Mouse (Mus musculus) naive thymus-derived CD4-positive, alpha-beta T cell, adult 2 months (primary cell): ENCODE results near the gene Mettl6.
A peak's percentile ranks its signal among the peaks of the same experiment; 100 is the strongest.
"Not testable (repeated sequence)": the region's sequence is repeated elsewhere in the genome, so short reads cannot be mapped to it uniquely, and the experiment has no call there.

Experiments
- DNase-seq: peaks from one replicate; pipeline ENCODE4 v3.0.0-alpha.2; 2011; ENCODE audit warnings: low read depth

The Mettl6 gene

DNA sequence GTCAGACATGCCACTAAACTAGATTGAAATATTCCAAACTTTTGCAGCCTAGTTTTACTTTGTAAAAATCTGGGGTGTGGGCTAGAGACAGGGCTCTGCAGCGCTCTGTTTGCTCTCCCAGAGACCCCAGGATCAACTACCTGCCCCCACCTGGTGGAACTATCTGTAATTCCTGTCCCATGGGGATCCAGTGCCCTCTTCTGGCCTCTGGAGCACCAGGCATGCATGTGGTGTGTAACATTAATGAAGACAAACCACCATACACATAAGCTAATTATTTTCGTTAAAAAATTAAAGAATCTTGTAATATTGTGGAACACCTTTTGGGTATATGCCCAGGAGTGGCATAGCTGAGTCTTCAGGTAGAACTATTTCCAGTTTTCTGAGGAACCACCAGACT lies 21.5 kb downstream of the Mettl6 start:
- no peak for DNase-seq

DNA sequence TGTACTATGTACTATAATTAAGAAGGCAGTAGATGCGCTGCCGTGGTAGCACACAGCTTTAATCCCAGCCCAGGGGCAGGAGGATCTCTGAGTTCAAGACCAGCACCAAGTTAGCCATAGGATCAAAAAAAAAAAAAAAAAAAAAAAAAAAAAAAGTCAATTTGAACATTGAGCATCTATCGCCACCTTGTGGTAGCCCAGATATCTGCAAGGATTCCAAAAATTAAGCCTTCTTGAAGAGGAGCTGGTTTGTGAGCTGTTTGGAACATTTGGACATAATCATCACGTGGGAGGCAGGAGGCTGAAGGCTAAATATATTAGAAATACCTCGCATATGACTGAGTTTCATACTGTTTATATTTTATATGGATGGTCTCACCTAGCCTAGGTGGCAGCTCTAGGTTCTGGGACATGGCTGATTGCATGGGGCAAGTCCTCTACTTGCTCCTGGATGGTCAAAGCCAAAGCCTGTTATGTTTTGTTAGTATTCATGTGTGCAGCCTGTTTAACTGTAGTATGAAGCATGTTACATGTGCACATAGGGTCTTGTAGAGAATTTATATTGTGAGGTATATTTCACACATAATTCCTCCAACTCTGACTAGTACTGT lies 22.3 kb downstream of the Mettl6 start:
- DNase-seq, result peak; percentile 86

DNA sequence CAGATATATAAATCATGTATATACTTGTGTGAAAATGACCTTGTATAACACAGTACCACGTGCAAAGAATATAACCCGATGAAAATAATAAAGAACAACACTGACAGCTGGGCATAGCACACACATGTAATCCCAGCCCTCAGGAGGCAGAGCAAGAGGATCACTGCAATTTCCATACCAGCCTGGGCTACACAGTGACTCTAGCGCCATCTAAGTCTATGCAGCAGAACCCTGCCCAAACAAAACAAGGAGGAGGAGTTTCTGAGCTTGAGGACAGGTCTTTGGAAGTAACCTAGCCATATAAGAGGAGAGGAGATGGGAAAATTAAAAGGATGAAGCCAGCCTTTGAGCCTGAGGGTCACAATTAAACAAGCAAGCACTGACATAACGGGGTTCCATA lies 25.1 kb downstream of the Mettl6 start:
- no peak for DNase-seq

DNA sequence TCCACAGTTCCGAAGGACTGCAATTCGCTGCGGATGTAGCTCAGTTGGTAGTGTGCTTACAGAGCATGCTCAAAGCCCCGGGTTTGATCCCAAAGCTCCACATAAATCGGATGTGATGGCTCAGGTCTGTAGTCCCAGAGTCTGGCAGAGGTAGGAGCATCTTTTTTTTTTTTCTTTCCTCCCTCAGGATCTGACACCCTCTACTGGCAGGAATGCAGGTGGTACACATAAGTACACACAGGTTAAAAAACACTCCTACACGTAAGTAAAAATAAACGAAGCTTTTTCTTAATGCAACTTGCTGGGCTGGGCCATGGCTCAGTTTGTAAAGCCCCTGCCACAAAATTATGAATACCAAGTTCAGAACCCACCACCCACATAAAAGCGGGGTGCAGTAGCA lies 30.7 kb downstream of the Mettl6 start:
- no peak for DNase-seq

DNA sequence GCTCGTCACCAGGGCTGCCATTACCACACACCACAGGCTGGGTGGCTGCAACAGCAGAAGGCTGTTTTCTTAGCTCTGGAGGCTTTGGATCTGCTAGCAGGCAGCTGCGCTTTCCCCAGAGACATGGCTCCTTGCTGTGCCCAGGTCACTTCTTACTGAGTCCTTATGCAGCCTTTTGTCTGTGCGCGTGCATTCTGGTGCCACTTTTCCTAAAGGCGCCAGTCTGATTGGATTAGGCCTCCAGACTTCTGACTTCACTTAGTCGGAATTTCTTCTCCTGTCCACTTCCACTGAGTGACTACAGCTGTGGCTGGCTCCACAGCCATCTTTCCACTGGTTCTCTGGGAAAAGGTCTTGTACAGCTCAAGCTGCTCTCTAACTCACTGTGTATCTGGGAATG lies 32.0 kb downstream of the Mettl6 start:
- no peak for DNase-seq

DNA sequence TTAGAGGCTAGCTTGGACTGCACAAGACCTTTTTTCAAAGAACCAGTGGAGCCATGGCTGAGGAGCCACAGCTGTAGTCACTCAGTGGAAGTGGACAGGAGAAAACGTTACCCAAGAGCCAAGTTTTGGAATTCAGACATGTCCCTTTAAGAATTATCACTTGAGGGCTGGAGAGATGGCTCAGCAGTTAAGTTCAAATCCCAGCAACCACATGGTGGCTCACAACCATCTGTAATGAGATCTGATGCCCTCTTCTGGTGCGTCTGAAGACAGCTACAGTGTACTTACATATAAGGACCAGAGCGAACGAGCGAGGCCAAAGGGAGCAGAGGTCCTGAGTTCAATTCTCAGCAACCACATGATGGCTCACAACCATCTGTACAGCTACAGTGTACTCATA lies 32.6 kb downstream of the Mettl6 start:
- peak; percentile 25 for DNase-seq

DNA sequence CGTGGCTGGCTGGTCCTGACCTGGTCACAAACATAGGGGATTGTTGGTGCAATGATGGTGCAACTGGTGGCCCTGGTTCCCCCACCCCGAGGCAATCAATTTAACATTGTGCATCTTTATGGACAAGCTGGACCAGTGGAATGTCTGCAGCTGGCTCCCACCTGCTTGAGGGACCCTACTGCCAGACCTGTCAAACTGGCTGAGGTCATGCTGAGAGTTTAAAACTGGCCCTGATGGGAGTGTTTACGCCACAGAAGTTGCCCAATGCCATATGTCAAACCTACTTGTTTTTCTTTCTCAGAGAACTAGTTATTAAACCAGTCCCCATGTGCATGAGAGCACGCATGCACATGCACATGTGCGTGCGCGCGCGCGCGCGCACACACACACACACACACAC lies 36.8 kb downstream of the Mettl6 start:
- DNase-seq, result no peak

DNA sequence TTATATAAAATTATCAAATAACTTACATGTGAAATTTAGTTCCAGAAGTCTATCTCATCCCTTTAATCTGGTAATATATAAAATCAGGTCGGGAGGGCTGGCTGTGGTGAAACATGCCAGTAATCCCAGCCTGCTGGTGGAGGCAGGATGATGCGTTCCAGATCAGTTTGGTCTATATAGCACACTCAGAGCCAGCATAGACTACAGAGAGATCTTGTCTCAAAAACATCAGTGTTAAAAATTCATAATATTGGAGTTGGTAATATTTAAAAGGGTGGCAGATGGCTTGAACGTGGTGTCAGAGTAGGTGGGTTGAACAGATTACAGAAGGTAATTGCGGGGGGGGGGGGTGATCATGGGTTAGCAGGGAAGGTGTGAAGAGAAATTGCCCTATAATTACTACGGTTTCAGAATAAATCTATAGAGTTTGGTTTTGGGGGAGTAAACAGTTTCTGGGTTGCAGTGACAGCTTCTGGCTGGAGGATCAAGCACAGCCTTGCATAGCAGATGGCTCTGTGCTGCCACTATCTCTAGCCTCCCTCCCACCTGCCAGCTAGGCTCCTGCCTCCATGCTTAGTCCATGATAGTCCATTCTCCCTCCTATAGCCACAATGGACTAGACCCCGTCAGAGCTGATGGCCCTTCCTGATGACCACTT lies 38.6 kb downstream of the Mettl6 start:
- DNase-seq, result no peak

DNA sequence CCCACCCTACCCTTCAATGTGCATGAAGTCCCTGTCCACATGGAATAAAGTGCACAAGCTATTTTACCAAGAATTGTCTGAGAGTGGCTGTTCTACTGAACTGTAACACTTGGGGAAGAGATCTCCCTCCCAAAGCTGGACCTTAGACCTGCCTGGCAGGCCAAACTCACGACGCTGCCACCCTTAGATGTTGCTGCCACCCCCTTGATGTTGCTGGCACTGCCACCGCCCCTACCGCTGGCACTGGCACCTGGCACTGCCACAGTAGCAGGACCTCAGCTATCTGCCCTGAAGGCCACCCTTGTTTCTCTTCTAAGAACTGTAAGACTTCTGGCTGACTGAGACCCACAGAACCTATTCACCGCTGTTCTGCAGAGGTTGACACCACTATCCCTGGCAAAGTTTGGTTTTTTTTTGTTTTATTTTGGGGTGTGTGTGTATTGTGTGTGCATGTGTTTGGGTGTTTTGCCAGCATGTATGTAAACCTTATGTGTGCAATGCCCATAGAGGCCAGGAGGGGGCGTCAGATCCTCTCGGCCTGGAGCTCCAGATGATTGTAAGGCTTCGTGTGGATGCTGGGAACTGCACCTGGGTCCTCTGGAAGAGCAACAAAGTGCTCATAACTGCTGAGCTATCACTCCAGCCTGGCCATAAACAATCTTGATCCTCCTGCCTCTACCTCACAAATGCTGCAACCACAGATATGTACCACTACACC lies 39.8 kb downstream of the Mettl6 start:
- DNase-seq, result peak; percentile 22

DNA sequence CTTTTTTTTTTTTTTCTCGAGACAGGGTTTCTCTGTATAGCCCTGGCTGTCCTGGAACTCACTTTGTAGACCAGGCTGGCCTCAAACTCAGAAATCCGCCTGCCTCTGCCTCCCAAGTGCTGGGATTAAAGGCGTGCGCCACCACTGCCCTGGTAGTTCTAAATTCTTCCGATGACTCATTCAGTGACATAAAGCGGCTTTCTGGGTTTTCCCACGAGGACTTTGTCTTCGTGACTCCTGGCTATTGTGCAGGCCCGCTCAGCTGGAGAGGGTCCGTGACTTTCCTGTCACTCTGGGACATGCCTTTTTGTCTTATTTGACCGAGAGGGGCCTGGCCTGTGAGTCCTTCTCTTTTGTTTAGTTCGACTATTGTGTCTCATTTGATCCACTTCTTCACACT lies 40.9 kb downstream of the Mettl6 start:
- DNase-seq, result not testable (repeated sequence)

DNA sequence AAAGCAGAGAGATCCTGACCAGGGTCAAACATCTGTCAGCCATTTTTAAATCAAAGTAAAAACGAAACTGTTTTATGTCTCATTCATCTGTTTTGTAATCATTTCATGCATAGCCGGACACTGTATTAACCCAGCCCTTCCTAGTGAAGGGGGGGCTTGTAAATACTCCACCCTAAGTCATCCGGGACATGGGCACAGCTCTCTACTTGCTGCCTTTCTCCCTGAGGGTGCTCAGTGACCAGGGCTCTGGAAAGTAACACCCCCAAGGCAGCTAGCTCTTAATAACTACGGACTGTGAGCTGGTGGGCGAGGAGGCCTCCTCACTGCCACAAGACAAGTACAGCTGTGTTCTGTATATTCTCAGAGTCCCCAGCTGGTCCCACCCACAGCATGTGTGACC lies 45.8 kb downstream of the Mettl6 start:
- DNase-seq, result no peak

DNA sequence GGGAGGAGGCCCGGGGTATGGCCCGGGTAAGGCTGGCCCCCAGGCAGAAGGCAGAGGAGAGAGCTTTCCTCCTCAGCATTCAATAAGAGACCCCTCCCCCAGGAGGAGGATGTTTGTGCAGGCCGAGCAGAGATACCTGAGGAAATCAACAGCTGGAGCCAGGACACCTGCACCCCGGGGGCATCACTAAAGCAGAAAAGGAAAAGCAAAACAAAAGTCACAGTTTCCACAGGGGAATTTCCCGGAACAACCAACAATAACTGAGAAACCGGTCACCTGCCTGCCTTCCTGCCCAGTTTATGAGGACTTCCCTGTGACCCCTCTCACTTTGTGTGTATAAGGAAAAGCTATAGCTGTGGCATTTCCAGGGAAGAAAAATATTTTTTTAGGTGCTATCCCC lies 51.2 kb downstream of the Mettl6 start:
- DNase-seq, result no peak

DNA sequence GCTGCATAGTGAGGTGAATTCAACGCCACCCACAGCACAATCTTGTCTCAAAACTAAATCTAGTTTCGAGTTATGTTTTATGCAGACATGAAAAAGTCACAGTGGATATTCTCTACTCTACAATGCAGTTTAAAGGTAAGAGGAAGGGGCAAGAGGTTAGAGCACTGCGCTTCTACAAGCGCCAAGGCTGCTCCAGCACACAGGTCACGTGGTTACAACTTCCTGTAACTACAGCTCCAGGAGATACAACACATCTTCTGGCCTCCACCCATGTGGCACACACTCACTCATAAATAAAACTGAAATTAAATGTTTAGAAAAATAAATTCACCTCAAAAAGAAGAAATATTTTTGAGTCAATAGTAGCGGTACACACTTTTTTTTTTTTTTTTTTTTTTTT lies 54.1 kb downstream of the Mettl6 start:
- peak; percentile 70 for DNase-seq

DNA sequence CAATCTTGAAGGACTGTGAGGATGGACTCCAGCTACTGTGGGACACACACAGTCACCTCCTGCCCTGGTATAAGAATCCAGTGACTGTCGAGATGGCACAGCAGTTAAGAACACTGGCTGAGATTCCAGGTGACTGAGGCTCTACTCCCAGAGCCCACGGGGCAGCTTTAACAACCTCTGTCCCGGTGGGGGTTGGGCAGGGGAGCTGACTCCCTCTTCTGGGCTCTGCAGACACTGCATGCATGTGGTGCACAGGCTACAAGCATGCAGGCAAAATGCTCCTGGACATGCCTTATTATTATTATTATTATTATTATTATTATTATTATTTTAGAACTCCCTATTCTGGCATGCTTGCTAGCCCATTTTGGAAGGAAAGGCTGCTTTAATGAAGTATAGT lies 54.6 kb downstream of the Mettl6 start:
- no peak for DNase-seq

DNA sequence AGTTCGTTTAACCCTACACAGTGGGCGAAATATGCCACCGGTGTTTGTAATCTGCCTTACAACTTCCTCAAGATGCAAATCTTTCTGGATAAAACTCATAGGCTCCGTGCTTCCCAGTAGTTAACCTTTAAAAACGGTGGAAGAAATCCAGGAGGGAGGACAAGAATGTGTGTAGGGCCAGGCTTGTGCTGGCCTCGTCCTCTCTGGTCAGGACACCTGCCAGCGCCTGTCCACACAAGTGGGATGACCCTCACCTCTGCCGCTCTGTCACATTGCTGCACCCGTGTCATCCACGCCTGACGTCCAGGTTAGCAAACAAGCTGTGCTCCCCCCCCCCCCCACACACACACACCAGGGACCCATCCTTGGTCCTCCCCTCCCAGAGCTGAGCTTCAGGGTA lies 55.6 kb downstream of the Mettl6 start:
- no peak for DNase-seq

DNA sequence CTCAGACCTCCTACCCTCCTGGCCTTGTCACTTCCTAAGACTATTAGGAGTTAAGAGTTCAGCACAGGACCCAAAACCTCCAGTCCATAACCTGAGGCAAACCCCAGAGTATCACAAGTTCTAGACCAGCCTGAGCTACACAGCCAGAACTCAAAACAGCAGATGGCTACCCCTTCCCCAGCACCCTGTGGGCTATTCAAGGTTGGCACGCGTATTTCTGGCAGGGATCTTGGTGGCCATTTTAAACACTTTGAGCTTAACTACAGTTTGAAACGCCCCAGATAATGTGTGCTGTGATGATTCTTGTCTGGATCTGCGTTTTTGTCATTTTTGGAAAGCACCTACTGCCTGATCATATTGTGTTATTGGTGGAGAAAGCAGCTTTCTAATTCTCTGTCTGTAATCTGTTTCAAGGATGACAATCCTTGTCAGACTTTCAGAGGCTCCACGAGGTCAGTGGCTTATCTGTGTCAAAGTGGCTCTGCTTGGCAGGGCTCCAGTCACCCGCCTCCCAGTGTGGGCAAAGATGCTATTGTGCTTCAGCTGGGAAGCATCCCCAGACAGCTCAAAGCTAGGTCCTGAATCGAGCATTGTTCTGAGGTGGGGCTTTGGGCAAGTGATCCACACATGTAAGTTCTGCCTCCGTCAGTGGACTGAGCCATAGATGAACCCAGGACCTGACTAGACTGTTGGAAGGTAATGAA lies 56.9 kb downstream of the Mettl6 start:
- DNase-seq, result no peak

DNA sequence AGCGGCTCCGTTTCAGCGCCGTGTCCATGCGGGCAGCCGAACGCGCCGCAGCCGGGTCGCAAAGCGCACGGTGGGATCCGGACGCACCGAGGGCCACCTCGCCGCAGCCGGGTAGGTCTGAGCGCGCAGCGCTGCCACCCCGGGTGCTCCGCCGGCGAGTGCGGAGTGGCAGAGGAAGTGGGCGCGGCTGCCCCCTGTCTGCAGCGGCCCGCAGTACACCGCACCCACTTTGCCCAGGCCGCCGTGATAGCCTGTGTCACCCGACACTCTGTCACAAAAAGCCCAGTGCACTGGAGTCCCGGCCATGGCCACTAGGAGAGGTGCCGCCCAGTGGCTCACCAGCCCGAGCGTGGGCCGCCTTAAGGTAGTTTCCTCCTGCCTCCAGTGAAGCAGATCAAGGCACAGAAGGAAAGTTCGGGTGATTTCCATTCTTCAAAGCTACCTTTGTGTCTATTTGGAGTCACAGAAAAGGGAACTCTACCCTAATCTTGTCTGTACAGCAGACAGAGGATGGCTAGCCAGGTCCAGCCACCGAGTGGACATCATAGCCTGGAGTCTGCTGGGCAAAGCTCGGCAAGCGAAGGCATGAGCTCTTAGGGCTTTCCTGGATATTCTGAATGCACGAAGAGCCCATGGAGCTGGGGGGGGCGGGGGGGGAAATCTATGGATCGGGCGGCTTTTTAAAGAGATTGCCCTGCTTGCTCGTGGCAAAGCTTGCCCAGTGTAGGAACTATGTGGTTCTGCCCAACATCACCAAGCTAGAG lies 58.7 kb downstream of the Mettl6 start, which contains the start of gene Sh3bp5:
Sh3bp5 (minus strand) TSS at position 149 of the 764 bp plus-strand sequence.
- DNase-seq, result peak; percentile 97

DNA sequence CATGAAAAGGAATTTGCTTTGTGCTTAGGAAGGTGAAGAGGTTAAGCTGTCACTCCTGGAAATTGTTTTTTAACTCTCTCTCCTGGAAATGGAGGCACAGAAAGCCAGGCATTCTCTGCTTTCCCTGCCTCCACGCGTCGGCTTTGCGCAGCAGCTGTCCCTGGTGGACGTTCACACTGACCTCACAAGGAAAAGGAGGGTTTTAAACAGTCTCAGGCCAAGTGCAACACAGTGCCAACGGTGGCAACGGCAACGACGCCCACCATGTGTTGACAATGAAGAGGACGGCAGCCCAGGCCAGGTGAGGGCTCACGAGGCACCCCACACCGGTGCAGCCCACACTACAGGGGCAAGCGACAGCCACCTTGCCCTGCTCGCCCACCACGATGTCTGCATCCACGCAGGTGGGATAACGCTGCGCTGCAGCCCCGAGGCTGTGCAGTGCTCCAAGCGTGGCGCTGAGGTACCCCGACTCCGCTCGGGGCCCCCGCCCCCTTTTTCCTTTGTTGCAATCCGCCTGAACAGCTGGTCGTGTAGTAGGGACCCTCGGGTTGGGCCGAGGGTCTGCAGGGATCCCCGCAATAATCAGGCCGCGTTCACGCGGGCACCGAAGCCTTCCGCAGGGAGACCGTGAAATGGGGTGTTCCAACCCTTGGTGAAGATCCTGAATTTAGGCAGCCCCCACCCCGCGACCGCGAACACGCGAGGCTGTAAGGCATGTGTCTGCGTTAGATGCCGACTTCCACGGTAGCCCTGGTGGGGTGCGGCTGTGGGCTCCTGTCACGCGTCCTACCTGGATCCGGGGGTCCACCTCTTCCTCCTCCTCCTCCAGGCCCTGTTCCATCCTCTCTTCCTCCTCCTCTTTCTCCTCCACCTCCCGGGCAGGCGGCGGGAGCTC lies 59.6 kb downstream of the Mettl6 start:
- peak; percentile 35 for DNase-seq

DNA sequence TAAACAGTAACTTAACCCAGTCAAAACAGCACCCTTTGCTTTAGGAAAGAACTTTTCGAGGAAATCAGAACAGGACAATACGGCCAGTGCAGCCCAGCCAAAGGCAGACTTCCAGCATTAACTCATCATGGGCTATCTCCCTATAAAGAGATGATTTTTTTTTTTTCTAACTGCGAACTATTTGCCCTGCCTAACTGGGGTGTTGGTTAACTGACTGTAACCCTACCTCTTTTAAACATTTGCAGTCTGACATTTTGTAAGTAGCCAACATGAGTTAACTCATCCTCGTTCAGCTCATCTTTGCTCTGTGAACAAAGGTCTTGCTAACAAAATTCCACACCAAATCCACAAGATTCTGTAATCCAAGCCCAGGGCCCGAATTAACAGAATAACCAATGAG lies 60.4 kb downstream of the Mettl6 start:
- DNase-seq, result no peak

DNA sequence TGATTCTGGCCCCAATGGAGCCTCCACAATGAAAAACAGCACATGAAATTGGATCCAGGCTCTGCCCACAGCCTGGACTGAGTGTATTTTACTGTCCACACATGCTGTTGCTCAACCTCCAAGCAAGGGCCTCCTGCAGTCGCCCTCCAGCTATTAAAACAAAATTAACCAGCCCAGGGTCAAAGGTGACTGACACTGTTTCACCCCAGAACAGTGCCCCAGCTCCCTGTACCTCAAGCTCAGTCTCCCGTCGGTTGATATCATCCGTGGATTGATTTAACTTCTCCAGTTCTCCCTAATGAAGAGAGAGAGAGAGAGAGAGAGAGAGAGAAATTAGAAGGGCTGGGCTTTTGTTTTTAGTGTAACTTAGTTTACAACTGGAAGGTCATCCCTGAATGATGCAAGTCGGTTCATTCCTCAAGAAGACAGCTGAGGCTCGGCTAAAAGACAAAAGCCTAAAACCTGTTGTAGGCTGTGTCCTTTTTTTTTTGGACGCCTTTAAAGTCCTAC lies 60.9 kb downstream of the Mettl6 start:
- DNase-seq, result no peak

DNA sequence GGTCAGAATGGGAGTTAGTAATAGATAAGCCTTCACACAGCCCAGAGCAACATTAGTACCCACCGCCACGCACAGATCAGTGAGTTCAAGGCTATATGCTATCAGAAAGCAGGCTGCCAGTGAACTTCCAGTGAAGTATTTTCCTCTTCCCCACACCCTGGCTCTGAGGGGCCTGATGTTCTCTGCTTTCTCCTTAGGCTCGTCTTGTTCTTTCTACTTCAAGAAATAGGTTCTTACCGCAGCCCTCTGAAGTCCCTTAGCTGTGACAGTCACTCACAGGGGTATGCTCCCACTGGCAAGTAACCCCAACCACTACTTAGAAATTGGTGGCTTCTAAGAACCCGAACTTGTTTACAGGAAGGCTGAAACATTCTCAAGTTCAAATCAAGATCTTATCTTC lies 61.7 kb downstream of the Mettl6 start:
- DNase-seq, result peak; percentile 73
